Mouse (Mus musculus): Measurements from ENCODE around the gene C030005K15Rik. TPM values are rescaled to one million over a fixed set of nuclear protein-coding genes. Genes with fewer than 3 reads are reported as not detected.

Gene C030005K15Rik
- total RNA-seq, 1 experiment from 2014 or later = not detected

Other genes starting within 250 kb of the C030005K15Rik start
- gene Dcn, start 247.1 kb downstream of the C030005K15Rik start, total RNA-seq (2017) = not detected in 2 replicates
- gene Lum, start 161.6 kb downstream of the C030005K15Rik start, total RNA-seq (2017) = not detected in 2 replicates
- gene Kera, start 119.9 kb downstream of the C030005K15Rik start, total RNA-seq (2017) = not detected in 2 replicates
- not detected in 2 replicates for gene Epyc, start 82.7 kb downstream of the C030005K15Rik start, total RNA-seq (2017)
- not detected in 2 replicates for gene Ccer1, start 33.7 kb downstream of the C030005K15Rik start, total RNA-seq (2017)